Mouse (Mus musculus): Measurements from ENCODE around the gene 5530401A14Rik. TPM values are rescaled to one million over a fixed set of nuclear protein-coding genes. Genes with fewer than 3 reads are reported as not detected.

5530401A14Rik gene
- not detected in 2 replicates for total RNA-seq (2014; rRNA removed)
- 0.23 TPM in 1 of 2 replicates, not detected in the other for polyA plus RNA-seq (2015; fragmentation: Nextera tagmentation; extraction: Ambion mirVana)

DNA sequence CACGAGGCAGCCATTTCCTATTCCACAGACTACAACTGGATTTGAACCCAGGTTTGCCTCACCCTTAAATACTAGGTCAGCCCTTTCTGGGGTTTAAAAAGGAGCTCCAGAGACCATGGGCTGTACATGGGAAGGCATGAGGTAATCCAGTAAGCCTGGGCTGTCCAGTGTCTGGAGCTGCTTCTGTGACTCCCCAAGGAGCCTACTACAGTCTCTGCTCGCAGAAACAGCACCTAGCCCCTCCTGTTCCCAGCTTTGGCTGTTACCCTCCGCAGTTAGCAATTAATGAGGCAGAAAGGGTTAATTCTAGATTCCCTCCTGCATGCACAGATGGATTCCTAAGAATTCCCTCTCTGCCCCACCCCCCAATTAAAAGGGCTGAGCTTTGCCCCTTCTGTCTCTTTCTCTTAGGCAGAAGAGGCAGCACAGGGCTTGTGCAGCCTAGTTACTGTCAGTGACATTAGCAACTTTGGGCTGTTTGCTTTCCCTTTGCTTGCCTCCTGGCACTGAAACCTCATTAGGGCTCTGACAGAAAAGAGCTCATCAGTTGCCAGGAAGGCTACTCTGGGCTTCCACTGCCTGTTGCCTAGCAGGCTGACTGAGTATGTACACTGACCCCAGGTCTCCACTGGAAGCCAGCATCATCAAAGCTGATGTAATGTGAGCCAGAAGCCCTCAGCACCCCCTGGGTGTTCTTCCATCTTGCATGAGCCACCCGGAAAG lies at the start of gene 5530401A14Rik:
TSS of gene 5530401A14Rik (plus strand) at position 424 of the 723 bp plus-strand sequence.
- no peaks in the 10 kb centered on the region for H3K27me3 ChIP-seq (ENCODE audit: insufficient read depth, low read length)
- TF ChIP-seq CTCF (IDR thresholded peaks at IDR 0.05; ENCODE audit: low read depth): no peak
- no peak within 1 kb of the TSS for H3K27ac ChIP-seq (ENCODE audit: low read depth, low read length)
- peak; percentile 75 for DNase-seq
- H3K36me3 ChIP-seq (ENCODE audit: insufficient read depth): no peaks in the 10 kb centered on the region
- no peak within 1 kb of the TSS for H3K9ac ChIP-seq
- H3K4me3 ChIP-seq (ENCODE audit: low read depth, low read length): no peak within 1 kb of the TSS
- H3K4me2 ChIP-seq (ENCODE audit: low read depth): no peak within 1 kb of the TSS
- no peaks in the 10 kb centered on the region for H3K9me3 ChIP-seq (ENCODE audit: low read length)
- peak; percentile 93 for ATAC-seq
- 26% methylated on average over 4 of the region's 4 CpGs for WGBS
- H3K4me1 ChIP-seq (ENCODE audit: insufficient read depth): peaks cover 5% of the 10 kb centered on the region; the same call in 1 of the 2 replicates

DNA sequence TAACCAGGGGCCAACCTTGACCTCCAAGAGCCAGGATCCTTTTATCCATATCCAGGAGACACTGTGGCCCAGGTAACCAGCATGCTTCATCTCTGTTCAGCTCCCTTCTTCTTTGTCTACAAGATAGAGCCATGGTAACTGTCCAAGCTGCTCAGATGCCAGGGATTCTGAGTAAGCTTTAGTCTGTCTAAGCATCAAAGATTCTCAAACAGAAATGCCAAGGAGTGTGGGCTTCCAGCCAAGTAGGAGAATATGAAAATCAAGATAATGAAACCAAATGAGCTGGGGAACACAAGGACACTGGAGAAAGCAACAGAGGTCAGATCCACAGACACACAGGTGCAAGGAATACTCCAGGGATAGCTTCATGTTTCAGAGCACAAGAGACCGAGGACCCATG lies 45.7 kb upstream of the 5530401A14Rik start:
- DNase-seq: peak; percentile 46
- TF ChIP-seq CTCF (IDR thresholded peaks at IDR 0.05; ENCODE audit: low read depth): no peak
- H3K9ac ChIP-seq: no peak overlapping the region

DNA sequence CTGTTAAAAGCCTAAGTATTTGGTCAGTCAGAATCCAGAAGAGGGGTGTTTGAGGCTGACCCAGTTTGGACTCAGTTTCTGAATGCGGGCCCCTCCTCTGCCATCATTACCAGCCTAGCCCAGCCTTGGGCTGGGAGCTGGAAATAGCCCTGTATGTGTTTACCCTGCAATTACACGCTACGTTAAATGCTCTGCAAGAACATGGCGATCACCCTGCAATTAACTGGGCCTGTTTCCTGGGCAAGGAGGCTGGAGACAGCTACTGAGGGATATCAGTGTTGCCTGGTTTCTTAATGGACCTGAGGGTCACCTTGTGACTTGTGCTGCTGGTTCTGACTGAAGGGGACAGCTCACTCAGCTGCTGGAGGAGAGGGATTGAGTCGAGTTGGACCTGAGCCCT lies 43.9 kb upstream of the 5530401A14Rik start:
- Histone ChIP-seq H3K27me3 (ENCODE audit: insufficient read depth, low read length) (no peaks in the 10 kb centered on the region), H3K9me3 (ENCODE audit: low read length) (no peaks in the 10 kb centered on the region), H3K4me1 (ENCODE audit: insufficient read depth) (peaks cover 6% of the 10 kb centered on the region; the same call in 1 of the 2 replicates), H3K4me2 (ENCODE audit: low read depth) (no peak overlapping the region), H3K4me3 (ENCODE audit: low read depth, low read length) (no peak overlapping the region), H3K36me3 (ENCODE audit: insufficient read depth) (no peaks in the 10 kb centered on the region), H3K27ac (ENCODE audit: low read depth, low read length) (no peak overlapping the region), H3K9ac (no peak overlapping the region)
- DNase-seq: no peak
- 44% methylated on average over 5 of the region's 5 CpGs for WGBS
- no peak for ATAC-seq
- no peak for TF ChIP-seq CTCF (IDR thresholded peaks at IDR 0.05; ENCODE audit: low read depth)

More for the DNA sequence above, 45.7 kb upstream of the 5530401A14Rik start:
- Histone ChIP-seq H3K27ac (ENCODE audit: low read depth, low read length) (no peak overlapping the region), H3K4me2 (ENCODE audit: low read depth) (no peak overlapping the region), H3K27me3 (ENCODE audit: insufficient read depth, low read length) (no peaks in the 10 kb centered on the region), H3K9me3 (ENCODE audit: low read length) (no peaks in the 10 kb centered on the region), H3K36me3 (ENCODE audit: insufficient read depth) (no peaks in the 10 kb centered on the region), H3K4me1 (ENCODE audit: insufficient read depth) (peaks cover 6% of the 10 kb centered on the region; the same call in 1 of the 2 replicates), H3K4me3 (ENCODE audit: low read depth, low read length) (no peak overlapping the region)
- ATAC-seq: no peak; the same call in 1 of the 2 replicates
- WGBS: 89% methylated on average over 1 of the region's 1 CpGs

- TF ChIP-seq CTCF (IDR thresholded peaks at IDR 0.05; ENCODE audit: low read depth): no peak
- Histone ChIP-seq H3K36me3 (ENCODE audit: insufficient read depth) (no peaks in the 10 kb centered on the region), H3K9me3 (ENCODE audit: low read length) (no peaks in the 10 kb centered on the region), H3K4me1 (ENCODE audit: insufficient read depth) (no peaks in the 10 kb centered on the region), H3K9ac (no peak overlapping the region), H3K4me2 (ENCODE audit: low read depth) (no peak overlapping the region), H3K27ac (ENCODE audit: low read depth, low read length) (no peak overlapping the region), H3K27me3 (ENCODE audit: insufficient read depth, low read length) (no peaks in the 10 kb centered on the region), H3K4me3 (ENCODE audit: low read depth, low read length) (no peak overlapping the region)
- DNase-seq (no peak), ATAC-seq (no peak)
- WGBS: 28% methylated on average over 1 of the region's 1 CpGs
Observed at GRCm38 (mm10) chr11:81832381-81832780, 28.1 kb upstream of the 5530401A14Rik start.

DNA sequence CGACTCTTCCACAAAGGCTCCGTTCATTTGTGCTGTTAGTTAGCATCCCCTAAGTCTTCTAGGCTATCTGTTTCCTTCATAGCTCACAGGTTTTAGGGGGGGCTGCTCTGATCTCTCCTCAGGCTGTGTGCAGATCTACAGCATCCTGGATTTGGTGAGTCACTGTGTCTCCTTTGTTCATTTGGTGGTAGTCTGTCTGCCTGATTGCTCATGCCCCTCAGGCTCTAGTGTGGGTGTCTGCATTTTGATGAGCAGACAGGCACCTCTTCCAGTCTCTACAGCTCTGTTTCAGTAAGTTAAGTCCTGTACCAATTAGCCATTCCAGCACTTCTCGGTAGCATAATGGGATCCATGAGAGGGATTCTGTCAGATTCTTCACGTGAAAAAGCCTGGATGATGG lies 22.0 kb upstream of the 5530401A14Rik start:
- WGBS: 45% methylated on average over 4 of the region's 4 CpGs

GRCm38 (mm10) chr11:81841001-81841400 lies 19.5 kb upstream of the 5530401A14Rik start:
- H3K36me3 ChIP-seq (ENCODE audit: insufficient read depth): no peaks in the 10 kb centered on the region
- no peak overlapping the region for H3K9ac ChIP-seq
- H3K4me2 ChIP-seq (ENCODE audit: low read depth): no peak overlapping the region
- no peak overlapping the region for H3K27ac ChIP-seq (ENCODE audit: low read depth, low read length)
- DNase-seq (no peak), ATAC-seq (no peak)
- peaks cover 3% of the 10 kb centered on the region; the same call in 1 of the 2 replicates for H3K4me1 ChIP-seq (ENCODE audit: insufficient read depth)
- H3K4me3 ChIP-seq (ENCODE audit: low read depth, low read length): no peak overlapping the region
- no peaks in the 10 kb centered on the region for H3K27me3 ChIP-seq (ENCODE audit: insufficient read depth, low read length)
- 63% methylated on average over 2 of the region's 2 CpGs for WGBS
- no peak for TF ChIP-seq CTCF (IDR thresholded peaks at IDR 0.05; ENCODE audit: low read depth)
- H3K9me3 ChIP-seq (ENCODE audit: low read length): no peaks in the 10 kb centered on the region

More for the DNA sequence above, 22.0 kb upstream of the 5530401A14Rik start:
- no peak for TF ChIP-seq CTCF (IDR thresholded peaks at IDR 0.05; ENCODE audit: low read depth)
- Histone ChIP-seq H3K27ac (ENCODE audit: low read depth, low read length) (no peak overlapping the region), H3K9me3 (ENCODE audit: low read length) (no peaks in the 10 kb centered on the region), H3K4me1 (ENCODE audit: insufficient read depth) (no peaks in the 10 kb centered on the region), H3K27me3 (ENCODE audit: insufficient read depth, low read length) (no peaks in the 10 kb centered on the region), H3K36me3 (ENCODE audit: insufficient read depth) (no peaks in the 10 kb centered on the region), H3K4me2 (ENCODE audit: low read depth) (no peak overlapping the region), H3K4me3 (ENCODE audit: low read depth, low read length) (no peak overlapping the region), H3K9ac (no peak overlapping the region)
- DNase-seq: no peak
- no peak for ATAC-seq

DNA sequence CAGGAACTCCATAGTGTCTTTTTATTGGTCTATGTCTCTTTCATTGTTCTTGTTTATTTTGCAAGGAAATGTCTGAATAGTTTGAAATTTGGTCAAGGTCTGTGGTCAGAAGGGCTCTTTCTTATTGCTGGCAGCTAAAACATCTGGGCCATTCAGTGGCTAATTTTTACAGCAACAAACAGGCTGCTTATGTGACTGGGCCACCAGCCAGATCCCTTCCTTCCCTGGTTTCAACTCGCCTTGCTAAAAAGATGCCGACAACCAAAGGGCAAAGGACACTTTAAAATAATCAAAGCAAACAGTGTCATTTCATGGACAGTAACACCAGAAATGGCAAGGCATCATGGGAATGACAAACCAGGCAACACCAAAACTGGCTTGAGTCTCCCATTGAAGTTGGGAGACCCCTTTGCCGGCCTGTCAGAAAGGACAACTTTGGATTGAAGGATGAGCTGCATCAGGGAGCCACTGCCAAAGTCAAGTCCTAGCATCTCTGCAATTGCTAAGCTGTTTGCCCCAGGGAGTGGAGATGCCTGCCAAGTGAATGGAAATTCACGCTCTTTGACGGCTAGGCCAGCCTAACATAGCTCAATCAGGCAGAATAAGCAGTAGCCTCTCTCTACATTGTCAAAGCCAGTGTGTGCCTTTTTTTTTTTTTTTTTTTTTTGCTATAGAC lies 15.3 kb upstream of the 5530401A14Rik start:
- DNase-seq (no peak), ATAC-seq (no peak)
- H3K4me1 ChIP-seq (ENCODE audit: insufficient read depth): peaks cover 3% of the 10 kb centered on the region; the same call in 1 of the 2 replicates
- no peak overlapping the region for H3K4me3 ChIP-seq (ENCODE audit: low read depth, low read length)
- no peaks in the 10 kb centered on the region for H3K27me3 ChIP-seq (ENCODE audit: insufficient read depth, low read length)
- H3K9me3 ChIP-seq (ENCODE audit: low read length): no peaks in the 10 kb centered on the region
- no peaks in the 10 kb centered on the region for H3K36me3 ChIP-seq (ENCODE audit: insufficient read depth)
- no peak overlapping the region for H3K27ac ChIP-seq (ENCODE audit: low read depth, low read length)
- WGBS: 30% methylated on average over 5 of the region's 5 CpGs
- no peak overlapping the region for H3K4me2 ChIP-seq (ENCODE audit: low read depth)
- TF ChIP-seq CTCF (IDR thresholded peaks at IDR 0.05; ENCODE audit: low read depth): no peak
- no peak overlapping the region for H3K9ac ChIP-seq
